Mouse (Mus musculus): ENCODE data around the gene Lbhd2. TPM values are rescaled to one million over a fixed set of nuclear protein-coding genes. Genes with fewer than 3 reads are reported as not detected.

Lbhd2 gene
- polyA plus RNA-seq, 1 experiment from 2014 or later: 3.5 TPM

DNA sequence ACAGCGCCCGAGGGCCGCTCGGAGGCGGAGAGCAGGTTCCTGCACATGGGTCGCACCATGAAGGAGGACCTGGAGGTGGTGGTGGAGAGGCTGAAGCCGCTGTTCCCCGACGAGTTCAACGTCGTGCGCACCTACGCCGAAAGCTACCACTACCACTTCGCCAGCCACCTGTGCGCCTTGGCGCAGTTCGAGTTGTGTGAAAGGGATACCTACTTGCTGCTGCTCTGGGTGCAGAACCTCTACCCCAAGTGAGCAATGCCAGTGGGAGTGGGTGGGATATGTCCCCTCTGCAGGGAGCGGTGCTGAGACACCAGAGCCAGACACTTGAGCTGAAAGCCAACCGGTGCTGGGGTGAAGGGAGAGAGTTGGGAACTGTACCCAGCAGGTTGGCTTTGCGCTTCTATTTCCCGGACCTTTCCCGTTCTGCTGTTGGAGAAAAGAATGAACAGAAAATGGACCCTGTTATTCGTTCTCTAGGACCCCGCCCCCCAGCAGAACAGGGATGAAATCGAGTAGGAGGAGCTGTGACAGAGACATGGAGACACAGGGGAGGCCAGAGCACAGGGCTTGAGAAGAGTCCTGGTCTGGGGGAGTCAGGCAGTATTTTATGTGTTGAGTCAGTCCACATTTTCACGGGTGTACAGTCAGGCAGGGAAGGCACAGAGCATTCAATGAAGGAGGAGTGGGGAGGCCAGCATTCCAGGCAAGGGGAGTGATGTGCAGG is 39.4 kb downstream of the Lbhd2 start:
- Histone ChIP-seq H3K9ac (no peak overlapping the region), H3K27ac (no peak overlapping the region), H3K4me3 (peak overlapping the region; percentile 27), H3K9me3 (no peaks in the 10 kb centered on the region), H3K4me1 (peaks cover 18% of the 10 kb centered on the region), H3K36me3 (replicated peaks) (no peaks in the 10 kb centered on the region), H3K27me3 (replicated peaks) (peaks cover 93% of the 10 kb centered on the region), H3K4me2 (peak overlapping the region; percentile 43)
- ATAC-seq (replicated peaks): no peak
- 5% methylated on average over 27 of the region's 27 CpGs for WGBS

- Histone ChIP-seq H3K27me3 (replicated peaks) (peaks cover 95% of the 10 kb centered on the region), H3K4me1 (peaks cover 18% of the 10 kb centered on the region), H3K4me2 (no peak overlapping the region), H3K36me3 (replicated peaks) (no peaks in the 10 kb centered on the region), H3K9me3 (no peaks in the 10 kb centered on the region), H3K9ac (no peak overlapping the region), H3K4me3 (no peak overlapping the region), H3K27ac (no peak overlapping the region)
- ATAC-seq (replicated peaks): no peak; the same call in 1 of the 2 replicates
- 16% methylated on average over 5 of the region's 5 CpGs for WGBS
Measured at GRCm38 (mm10) chr12:111446745-111447144, 40.1 kb downstream of the Lbhd2 start.

DNA sequence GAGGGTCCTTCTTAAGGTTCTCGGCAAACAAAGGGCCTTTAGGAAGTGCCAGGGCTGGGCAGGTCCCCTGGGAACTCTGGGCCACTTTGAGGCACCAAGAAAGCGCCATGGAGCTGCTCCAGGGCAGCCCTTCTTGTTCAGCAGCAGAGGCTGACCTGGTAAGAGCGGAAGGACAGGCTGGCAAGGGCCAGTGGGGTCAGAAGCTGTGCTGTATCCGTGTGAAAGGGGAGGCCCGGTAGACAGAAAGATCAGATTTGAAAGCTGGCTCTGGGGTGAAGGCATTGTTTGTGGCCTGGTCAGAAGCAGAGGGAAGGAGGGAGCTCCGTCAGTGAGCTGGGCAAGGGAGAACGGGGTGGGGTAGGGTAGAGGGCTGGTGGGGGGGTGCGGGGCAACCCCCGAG is 40.7 kb downstream of the Lbhd2 start:
- H3K9ac ChIP-seq: no peak overlapping the region
- ATAC-seq (replicated peaks): no peak
- H3K4me2 ChIP-seq: no peak overlapping the region
- no peaks in the 10 kb centered on the region for H3K36me3 ChIP-seq (replicated peaks)
- peaks cover 13% of the 10 kb centered on the region for H3K4me1 ChIP-seq
- no peak overlapping the region for H3K27ac ChIP-seq
- no peaks in the 10 kb centered on the region for H3K9me3 ChIP-seq
- 10% methylated on average over 9 of the region's 9 CpGs for WGBS
- H3K27me3 ChIP-seq (replicated peaks): peaks cover 94% of the 10 kb centered on the region
- H3K4me3 ChIP-seq: no peak overlapping the region

DNA sequence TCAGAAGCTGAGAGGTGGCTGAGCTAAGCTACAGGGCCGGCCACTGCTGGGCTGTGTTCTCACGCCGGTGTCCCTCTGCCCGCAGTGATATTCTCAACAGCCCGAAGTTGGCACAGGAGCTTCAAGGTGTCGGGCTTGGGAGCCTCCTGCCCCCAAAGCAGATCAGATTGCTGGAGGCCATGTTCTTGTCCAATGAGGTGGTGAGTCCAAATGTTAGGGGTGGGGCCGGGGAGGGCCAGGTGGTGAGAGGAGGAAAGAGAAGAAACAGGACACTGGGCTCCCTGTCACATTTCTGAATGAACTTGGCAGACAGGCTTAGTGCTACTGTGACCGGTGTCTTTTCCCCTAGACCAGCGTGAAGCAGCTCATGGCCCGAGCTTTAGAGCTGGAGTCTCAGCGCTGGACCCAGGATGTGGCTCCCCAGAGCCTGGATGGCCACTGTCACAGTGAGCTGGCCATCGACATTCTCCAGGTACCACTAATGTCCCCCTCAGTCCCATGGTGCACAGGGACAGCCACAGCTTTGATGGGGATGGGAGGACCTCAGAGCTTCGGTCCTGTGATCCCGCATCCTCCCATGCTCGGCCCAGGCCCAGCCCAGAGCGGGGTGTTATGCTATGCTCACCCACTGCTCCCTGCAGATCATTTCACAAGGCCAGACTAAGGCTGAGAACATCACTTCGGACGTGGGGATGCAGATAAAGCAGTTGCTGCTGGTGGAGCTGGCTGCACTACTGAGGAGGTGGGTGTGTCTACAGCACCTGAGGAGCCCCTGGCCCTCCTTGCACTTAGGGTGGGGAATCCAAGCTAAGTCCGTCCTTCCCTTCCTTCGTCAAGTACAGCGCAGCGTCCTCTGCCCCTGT is 41.5 kb downstream of the Lbhd2 start:
- Histone ChIP-seq H3K27ac (no peak overlapping the region), H3K4me3 (no peak overlapping the region), H3K27me3 (replicated peaks) (peaks cover 86% of the 10 kb centered on the region), H3K9ac (no peak overlapping the region), H3K9me3 (no peaks in the 10 kb centered on the region), H3K4me2 (no peak overlapping the region), H3K36me3 (replicated peaks) (no peaks in the 10 kb centered on the region), H3K4me1 (peaks cover 8% of the 10 kb centered on the region)
- no peak for ATAC-seq (replicated peaks)
- WGBS: 17% methylated on average over 22 of the region's 22 CpGs

DNA sequence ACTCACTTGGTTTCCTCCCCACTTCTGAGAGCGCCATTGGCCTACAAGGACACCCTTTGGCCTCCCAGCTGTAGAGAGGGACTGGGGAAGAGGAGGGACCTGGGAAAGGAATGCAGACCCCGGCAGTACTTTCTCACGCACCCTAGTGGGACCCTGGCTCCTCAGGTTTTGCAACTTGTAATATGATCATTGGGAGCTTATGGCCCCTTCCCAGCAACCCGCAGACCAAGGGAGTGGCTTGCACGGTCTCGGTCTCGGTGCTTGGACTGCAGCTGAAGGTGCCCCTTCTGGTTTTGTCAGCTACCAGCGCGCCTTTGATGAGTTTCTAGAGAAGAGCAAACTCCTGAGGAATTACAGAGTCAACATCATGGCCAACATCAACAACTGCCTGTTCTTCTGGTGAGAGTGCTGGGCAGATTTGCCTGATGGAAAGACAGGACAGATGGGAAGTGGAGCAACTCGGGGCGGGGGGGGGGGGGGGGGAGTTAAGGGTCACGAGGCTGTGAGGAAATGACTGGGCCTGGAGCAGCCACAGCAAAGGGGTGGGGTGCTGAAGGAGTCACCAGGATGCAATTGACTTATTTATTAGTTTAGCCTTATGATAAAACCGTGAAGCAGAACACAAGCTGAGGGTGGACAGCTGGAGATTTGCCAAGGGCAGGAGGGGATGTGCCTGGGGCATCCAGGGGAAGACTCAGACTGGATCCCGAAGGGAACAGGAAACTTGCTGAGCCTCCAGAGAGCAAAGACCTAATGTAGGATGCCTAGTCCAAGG is 42.5 kb downstream of the Lbhd2 start:
- Histone ChIP-seq H3K9me3 (no peaks in the 10 kb centered on the region), H3K4me2 (no peak overlapping the region), H3K4me1 (peaks cover 8% of the 10 kb centered on the region), H3K36me3 (replicated peaks) (no peaks in the 10 kb centered on the region), H3K27me3 (replicated peaks) (peaks cover 77% of the 10 kb centered on the region), H3K27ac (no peak overlapping the region), H3K9ac (no peak overlapping the region), H3K4me3 (no peak overlapping the region)
- WGBS: 18% methylated on average over 14 of the region's 14 CpGs
- no peak for ATAC-seq (replicated peaks)

GRCm38 (mm10) chr12:111450359-111450758 is 43.8 kb downstream of the Lbhd2 start:
- Histone ChIP-seq H3K4me1 (peaks cover 7% of the 10 kb centered on the region), H3K4me3 (no peak overlapping the region), H3K27me3 (replicated peaks) (peaks cover 64% of the 10 kb centered on the region), H3K27ac (no peak overlapping the region), H3K9me3 (no peaks in the 10 kb centered on the region), H3K9ac (no peak overlapping the region), H3K4me2 (no peak overlapping the region), H3K36me3 (replicated peaks) (no peaks in the 10 kb centered on the region)
- 51% methylated on average over 6 of the region's 6 CpGs for WGBS
- no peak for ATAC-seq (replicated peaks)

DNA sequence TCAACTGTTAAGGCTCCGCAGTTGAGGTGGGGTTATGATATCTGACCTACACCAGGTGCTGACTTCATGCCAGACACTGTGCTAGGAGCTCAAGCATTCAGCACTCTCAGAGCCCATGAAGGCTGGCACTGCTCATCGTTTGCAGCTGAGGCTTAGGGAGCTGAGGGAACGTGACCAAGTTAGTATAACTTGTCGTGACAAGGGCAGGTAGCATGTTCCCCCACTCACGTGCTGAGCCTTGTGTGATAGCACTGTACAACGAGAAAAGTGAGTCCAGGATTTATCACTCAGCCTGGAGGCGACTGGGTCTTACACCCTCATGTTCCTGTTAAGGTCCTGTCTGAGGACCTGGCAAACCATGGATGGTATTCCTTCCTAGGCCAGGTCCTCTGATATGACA is 45.0 kb downstream of the Lbhd2 start:
- no peak overlapping the region for H3K9ac ChIP-seq
- H3K36me3 ChIP-seq (replicated peaks): no peaks in the 10 kb centered on the region
- WGBS: 81% methylated on average over 7 of the region's 7 CpGs
- peaks cover 52% of the 10 kb centered on the region for H3K27me3 ChIP-seq (replicated peaks)
- H3K4me3 ChIP-seq: no peak overlapping the region
- H3K4me1 ChIP-seq: no peaks in the 10 kb centered on the region
- H3K9me3 ChIP-seq: no peaks in the 10 kb centered on the region
- H3K4me2 ChIP-seq: no peak overlapping the region
- H3K27ac ChIP-seq: no peak overlapping the region
- ATAC-seq (replicated peaks): no peak

- no peak for ATAC-seq (replicated peaks)
- H3K4me2 ChIP-seq: no peak overlapping the region
- no peaks in the 10 kb centered on the region for H3K4me1 ChIP-seq
- H3K4me3 ChIP-seq: no peak overlapping the region
- H3K9me3 ChIP-seq: no peaks in the 10 kb centered on the region
- peaks cover 28% of the 10 kb centered on the region for H3K27me3 ChIP-seq (replicated peaks)
- 37% methylated on average over 4 of the region's 4 CpGs for WGBS
- H3K9ac ChIP-seq: no peak overlapping the region
- no peaks in the 10 kb centered on the region for H3K36me3 ChIP-seq (replicated peaks)
- no peak overlapping the region for H3K27ac ChIP-seq
Measured at GRCm38 (mm10) chr12:111454021-111454420, 47.4 kb downstream of the Lbhd2 start.

DNA sequence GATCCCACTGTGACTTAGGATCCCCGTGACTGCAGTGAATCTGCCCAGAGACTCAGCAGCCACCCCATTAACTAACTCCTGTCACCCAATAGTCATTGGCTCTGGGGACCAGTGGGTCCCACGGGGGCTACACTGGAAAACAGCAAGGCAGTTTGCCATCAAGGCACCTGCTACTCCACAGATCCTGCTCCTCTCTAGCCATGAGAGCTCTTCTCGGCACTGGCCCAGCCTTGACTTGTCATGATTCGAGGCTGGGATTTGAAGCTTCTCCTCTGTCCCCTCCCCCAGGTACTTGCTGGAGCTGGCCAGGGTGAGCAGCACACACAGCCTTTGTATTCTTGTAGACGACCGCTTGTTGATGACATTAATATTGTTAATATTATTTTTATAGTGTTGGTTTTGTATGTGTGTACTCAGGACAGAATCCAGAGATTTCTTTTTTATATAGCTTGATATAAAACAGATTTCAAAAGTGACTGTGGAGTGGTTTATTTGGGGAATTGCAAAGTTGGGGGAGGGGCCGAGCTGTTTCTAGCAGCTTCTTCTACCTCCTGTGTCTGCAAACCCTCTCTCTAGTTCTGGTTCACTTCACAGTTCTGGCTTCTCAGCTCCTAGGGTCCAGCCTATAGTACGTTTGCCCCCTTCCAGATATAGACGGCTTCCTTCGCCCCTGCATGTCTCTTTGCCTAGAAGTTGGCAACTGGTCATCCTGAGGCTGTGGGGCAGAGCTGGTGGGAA is 48.1 kb downstream of the Lbhd2 start:
- no peak overlapping the region for H3K9ac ChIP-seq
- no peaks in the 10 kb centered on the region for H3K36me3 ChIP-seq (replicated peaks)
- no peak for ATAC-seq (replicated peaks)
- H3K27ac ChIP-seq: no peak overlapping the region
- no peaks in the 10 kb centered on the region for H3K9me3 ChIP-seq
- WGBS: 61% methylated on average over 10 of the region's 10 CpGs
- no peak overlapping the region for H3K4me2 ChIP-seq
- H3K27me3 ChIP-seq (replicated peaks): peaks cover 22% of the 10 kb centered on the region
- no peaks in the 10 kb centered on the region for H3K4me1 ChIP-seq
- no peak overlapping the region for H3K4me3 ChIP-seq

- Histone ChIP-seq H3K27me3 (replicated peaks) (peaks cover 16% of the 10 kb centered on the region; the same call in 1 of the 2 replicates), H3K4me3 (no peak overlapping the region), H3K9me3 (no peaks in the 10 kb centered on the region), H3K4me2 (no peak overlapping the region), H3K36me3 (replicated peaks) (no peaks in the 10 kb centered on the region), H3K9ac (no peak overlapping the region), H3K27ac (no peak overlapping the region), H3K4me1 (no peaks in the 10 kb centered on the region)
- WGBS: 70% methylated on average over 12 of the region's 12 CpGs
- ATAC-seq (replicated peaks): no peak
Measured at GRCm38 (mm10) chr12:111455311-111455846, 48.8 kb downstream of the Lbhd2 start.

GRCm38 (mm10) chr12:111455860-111456259 is 49.3 kb downstream of the Lbhd2 start:
- no peak overlapping the region for H3K27ac ChIP-seq
- no peaks in the 10 kb centered on the region for H3K36me3 ChIP-seq (replicated peaks)
- no peak for ATAC-seq (replicated peaks)
- no peaks in the 10 kb centered on the region for H3K4me1 ChIP-seq
- no peak overlapping the region for H3K9ac ChIP-seq
- H3K4me2 ChIP-seq: no peak overlapping the region
- no peaks in the 10 kb centered on the region for H3K9me3 ChIP-seq
- WGBS: 54% methylated on average over 8 of the region's 8 CpGs
- H3K27me3 ChIP-seq (replicated peaks): peaks cover 12% of the 10 kb centered on the region; the same call in 1 of the 2 replicates
- no peak overlapping the region for H3K4me3 ChIP-seq
